Mouse (Mus musculus): ENCODE measurements at regions not wholly inside any gene's neighbourhood (a gene's known extent, or its start where the extent isn't known, plus 50 kb on each side); places are given as distances from the start of the nearest gene placed in this dataset.
A peak's percentile ranks its signal among the peaks of the same experiment; 100 is the strongest.

DNA sequence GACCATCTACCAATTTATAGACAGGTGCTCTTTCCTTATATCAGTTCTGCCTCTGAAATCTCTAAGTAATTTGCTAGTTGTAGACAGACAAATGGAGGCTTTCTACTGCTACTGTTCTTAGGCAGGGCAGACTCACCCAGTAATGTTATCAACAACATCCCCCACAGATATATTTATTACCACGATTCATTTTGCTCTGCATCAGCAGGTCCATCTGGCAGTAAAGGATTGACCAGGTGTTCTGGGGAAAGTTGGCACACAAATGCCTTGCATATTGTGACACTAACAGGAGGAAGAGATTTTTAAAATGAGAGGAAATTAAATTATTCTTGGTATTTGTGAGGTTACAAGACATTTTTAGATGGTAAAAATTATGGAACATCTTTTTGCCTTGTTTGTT is 627.3 kb upstream of the Tmprss15 start:
- DNase-seq (ENCODE audit: extremely low spot score, low read depth, low spot score), result no peak

DNA sequence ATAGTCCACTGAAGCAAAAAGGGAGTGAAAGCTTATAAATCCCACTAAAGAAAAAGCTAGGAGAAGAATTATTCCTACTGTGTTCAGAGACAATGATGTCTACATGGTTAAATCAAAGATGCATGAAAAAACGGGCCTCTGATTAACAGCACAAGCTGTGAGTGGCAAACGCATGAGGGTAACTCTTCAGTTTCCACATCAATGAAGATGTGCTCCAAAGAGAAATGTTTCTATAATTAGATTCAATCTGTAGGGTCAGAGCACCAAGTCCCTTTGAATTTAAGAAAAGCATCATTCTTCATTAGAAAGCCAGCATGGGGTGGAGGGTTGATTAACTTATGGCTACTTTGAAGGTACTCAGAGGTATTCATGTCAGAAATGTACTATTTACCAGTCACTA is 601.5 kb upstream of the Tmprss15 start:
- DNase-seq (ENCODE audit: extremely low spot score, low read depth, low spot score), result no peak

DNA sequence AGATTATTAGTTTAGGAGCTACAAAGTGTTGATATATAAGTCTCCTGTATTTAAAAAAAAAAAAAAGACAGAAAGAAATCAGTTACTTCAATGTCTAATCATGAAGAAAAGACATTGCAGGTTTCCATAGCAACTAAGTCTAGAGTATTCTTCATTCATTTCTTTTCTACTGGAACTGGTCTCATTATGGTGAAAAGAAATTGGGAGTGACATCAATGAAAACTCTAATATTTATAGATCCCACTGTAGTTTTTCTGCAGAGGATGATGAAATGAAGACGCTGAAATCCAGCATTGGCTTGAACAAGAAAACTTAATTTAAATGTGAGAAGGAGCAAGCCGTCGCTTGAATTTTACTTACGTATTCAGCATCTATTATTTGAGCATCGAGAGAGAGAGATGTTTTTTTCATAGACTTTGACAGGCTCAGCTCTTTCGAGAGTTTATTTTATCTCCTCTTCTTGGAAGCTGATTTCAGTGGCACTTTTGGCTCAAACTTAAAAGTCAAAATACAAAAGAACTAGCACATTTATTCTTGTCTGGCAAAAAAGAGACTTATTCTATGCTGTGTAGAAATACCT is 560.4 kb upstream of the Tmprss15 start:
- no peak for DNase-seq (ENCODE audit: extremely low spot score, low read depth, low spot score)

DNA sequence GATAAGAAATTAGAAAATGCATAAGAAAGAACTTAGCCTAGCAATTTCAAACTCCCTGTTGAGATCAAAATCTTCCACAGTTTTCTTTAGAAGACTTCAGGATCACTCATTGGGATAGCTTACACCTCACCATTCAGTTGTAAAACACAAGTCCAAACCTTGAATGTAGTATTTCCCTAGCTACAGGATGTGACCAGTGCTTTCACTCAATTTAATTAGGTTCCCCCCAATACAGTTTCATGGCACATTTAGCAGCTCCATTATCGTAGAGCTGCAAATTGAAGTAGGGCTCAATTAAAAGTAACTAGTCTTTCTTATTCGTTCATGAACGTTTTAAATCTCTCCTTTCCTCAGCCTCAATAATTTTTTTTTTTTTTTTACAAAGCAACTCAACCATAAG is 550.0 kb upstream of the Tmprss15 start:
- DNase-seq (ENCODE audit: extremely low spot score, low read depth, low spot score), result no peak

DNA sequence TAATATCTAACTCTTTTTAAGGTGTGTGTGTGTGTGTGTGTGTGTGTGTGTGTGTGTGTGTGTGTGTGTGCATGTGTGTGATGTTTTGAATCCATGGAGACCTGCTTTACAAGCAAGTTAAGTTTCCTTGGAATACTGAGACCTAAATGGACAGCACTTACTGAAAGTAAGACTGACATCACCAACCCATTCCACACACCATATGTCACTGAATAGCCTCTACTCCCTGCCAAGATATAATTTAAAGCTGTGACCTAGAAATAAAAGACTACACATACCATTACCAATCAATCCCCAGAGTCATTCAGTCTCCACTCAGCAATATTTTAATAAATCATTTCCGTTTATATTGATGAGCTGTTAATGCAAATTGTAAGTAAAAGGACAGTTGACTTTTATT is 536.2 kb upstream of the Tmprss15 start:
- DNase-seq (ENCODE audit: extremely low spot score, low read depth, low spot score), result no peak

DNA sequence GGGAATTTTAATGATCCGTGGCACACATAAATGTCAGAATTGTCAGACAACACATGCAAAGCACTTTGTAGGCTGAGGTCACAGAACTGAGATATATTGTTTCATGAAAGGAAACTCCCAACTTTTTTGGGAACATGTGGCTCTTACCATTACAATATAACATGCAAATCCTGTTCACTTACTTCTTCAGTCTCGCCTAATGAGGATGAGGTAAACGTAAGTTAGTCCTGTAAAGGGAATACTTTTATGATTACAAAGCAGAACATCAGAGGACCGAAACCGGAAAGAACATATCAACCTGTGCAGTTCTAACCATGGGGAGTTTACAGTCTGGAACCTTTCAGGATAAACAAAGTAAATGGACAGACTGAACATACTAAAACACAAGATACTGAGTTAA is 520.1 kb upstream of the Tmprss15 start:
- peak; percentile 1 for DNase-seq (ENCODE audit: extremely low spot score, low read depth, low spot score)

DNA sequence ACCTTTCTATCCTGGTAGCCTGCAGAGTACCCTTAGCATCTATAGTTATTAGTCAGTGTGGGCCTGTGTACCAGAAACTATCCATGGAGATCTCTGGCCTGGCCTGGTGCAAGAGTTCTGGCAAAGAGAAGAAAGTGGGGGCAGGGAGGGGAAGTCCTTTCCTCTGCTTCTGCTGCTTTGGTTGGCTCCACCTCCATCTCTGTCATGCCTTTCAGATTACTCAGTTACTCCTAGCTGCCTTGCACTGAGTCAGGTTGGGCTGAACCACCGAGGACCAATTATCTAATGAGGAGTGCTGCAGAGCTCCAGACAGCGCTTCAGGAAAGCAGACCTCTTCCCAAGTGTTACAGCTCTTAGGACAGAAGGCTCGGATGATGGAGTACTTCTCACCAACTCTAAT is 500.0 kb upstream of the Tmprss15 start:
- no peak for DNase-seq (ENCODE audit: extremely low spot score, low read depth, low spot score)

DNA sequence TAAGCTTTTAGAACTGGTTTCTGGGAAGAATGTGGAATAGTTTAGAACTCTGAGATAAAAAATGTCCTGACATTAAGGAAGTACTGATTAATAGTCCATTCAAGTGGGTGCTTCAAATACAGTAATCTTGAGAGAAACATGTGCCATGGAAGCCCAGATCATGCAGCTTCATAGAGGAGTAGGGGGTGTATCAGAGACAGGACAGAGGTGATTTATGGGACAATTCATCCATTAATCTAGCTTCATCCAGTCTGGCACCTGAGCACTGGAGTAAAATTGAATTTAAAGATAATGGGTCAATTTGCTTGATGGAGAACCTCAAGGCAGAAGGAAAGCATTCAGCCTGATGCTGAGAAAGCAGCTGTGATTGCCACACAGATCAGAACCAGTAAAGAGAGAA is 494.8 kb upstream of the Tmprss15 start:
- no peak for DNase-seq (ENCODE audit: extremely low spot score, low read depth, low spot score)

DNA sequence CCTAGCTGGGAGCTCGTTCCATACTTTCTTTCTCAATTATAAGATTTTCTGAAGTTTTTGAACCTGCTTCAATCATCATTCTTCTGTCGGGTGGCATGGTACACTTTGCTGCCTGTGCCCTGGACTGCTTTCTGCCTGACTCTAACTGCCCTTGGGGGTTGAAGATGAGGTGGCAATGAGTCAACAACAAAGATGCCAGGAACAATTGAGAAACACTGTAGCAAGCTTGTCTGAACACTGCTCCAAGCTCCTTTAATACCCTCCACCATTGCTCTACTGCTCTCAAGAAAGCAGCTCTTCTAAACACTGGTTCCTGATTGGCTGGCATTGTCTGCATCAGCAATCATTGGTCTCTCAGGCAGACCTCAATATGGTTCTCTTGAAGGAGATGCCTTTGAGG is 480.0 kb upstream of the Tmprss15 start:
- DNase-seq (ENCODE audit: extremely low spot score, low read depth, low spot score), result no peak

DNA sequence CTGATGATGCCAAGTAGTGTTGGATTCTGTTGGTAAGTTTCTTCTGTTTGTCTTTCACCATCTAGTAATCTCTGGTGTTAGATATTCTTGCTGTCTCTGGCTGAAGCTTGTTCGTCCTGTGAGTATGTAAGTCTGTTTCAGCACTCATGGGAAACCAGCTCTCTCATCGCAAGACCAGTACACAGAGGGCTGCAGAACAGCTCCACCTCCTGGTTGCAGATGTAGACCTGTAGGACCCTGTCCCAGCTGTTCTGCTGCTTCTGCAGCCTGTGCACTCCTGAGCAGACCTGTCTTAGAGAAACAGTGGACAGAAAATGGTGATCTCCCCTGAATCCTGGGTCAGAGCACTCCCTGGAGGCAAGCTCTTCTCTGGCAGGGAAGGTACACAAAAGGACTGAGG is 443.5 kb upstream of the Tmprss15 start:
- no peak for DNase-seq (ENCODE audit: extremely low spot score, low read depth, low spot score)

DNA sequence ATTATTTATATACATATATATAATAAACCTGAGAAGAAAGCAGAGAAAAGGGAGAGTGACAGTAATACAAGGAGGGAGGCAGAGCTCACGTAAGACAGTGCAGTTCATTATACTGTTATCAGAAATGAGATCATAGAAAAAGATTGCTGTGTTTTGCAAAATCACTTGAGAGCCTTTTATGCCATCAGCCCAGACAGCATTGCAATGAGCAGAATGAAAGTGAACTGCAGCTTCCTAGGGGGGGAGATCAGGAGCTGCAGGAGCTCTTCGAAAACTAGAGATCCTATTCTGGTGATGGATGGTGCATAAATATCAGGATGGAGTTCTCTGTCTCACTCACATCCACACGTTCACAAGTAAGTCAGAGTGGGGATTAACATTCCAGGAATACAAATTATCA is 401.6 kb upstream of the Tmprss15 start:
- no peak for DNase-seq (ENCODE audit: extremely low spot score, low read depth, low spot score)

DNA sequence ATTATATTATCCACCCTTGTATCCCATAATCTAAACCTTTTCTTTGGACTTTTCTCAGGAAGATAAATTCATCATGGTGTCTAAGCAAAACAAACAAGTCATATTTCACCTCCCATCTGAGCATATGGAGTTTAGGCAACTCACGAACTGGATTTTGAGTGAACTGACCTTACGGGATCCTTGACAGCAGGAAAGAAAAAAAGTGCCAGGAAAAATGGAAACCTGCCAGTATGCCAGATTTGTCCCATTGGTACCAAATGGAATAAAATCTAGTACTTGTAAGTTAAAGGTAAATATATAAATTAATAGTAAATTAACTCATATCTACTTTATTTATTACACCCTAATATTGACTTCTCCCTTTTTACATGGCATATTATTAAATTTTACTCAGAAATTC is 360.0 kb upstream of the Tmprss15 start:
- no peak for DNase-seq (ENCODE audit: extremely low spot score, low read depth, low spot score)

DNA sequence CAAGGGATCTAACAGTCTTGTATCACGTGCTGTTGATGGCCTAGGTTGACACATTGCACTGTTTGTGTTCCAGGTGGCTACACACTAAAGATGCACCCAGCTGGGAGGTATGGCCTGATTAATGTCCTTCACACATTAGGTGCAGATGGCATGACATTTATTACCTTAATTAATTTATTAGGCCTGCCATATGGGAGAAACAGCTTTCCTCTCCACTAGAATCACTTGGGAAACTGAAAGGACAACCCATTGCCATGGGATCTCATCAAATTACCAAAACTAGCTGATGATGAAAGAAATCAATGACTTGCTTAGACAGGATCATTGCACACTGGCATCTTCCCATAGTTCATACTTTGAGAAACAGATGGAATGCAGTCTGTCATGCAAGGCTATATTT is 358.8 kb upstream of the Tmprss15 start:
- no peak for DNase-seq (ENCODE audit: extremely low spot score, low read depth, low spot score)

DNA sequence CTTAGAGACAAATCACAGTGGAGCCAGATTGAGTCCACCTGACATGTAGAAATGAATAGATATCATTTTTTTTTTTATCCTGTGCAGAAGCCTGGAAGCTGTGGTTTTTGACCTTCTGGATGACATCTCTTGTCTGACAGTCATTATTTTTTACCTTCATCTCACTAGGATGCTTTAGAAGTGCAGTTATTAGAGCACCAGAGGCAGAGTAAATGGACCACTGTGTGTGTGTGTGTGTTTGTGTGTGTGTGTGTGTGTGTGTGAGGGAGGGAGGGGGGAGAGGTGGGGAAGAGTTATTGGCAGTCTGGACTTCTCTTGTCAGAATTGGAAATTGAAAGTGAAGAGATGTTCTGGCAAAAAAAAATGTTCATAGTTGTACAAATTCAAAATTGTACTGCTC is 316.5 kb upstream of the Tmprss15 start:
- no peak for DNase-seq (ENCODE audit: extremely low spot score, low read depth, low spot score)

DNA sequence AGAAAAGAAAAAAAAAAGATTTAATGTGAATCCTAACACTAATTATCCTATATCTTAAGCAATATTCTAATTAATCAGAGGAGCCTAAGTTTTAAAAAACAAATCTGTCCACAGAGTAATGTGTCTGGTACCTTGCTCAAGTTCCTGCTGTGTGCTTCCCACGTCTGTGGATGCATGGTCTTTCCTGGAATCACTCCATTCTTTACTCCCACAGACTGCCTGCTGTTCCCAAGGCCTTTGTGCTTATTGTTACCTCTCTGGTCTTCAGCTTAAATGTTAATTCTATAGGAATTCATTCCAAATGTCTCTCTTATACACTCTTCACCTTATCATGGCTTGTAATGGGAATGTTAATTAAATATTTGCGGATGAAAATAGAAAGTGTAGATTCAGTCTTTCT is 315.3 kb upstream of the Tmprss15 start:
- DNase-seq (ENCODE audit: extremely low spot score, low read depth, low spot score), result no peak

DNA sequence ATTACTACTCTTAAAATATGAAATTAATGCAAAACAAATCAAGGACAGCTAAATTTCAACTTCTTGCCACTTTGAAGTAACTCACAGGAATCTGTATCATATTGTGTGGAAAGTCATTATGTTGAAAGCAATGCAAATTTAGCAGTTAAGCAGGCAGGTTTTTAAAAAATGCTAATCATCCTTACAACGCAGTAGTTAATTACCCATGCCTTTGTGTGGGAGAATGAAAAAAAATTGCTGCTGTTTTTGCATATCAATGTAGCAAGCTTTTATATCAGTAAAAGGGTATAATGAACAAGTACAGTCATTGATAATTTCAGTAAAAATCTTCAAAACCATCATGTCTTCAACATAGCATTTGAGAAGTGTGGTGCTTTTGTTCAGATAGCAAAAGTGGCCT is 313.2 kb upstream of the Tmprss15 start:
- no peak for DNase-seq (ENCODE audit: extremely low spot score, low read depth, low spot score)

DNA sequence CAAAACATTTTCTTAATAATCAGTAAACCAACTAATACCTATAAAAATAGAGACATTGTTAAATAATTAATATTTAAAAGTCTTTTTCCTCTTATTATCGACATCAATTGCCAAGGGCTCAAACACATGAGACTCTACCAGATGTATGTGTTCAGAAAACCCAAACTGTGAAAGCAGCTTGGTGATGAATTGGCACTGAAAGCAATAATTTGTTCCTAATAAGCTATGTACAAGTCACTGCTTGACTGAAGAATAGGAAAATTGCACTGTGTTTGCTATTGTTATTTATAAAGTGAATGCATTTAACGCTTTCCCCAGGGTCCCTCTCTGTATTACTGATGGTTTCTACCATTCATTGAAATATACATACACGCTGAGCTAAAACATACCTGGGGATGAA is 309.2 kb upstream of the Tmprss15 start:
- no peak for DNase-seq (ENCODE audit: extremely low spot score, low read depth, low spot score)

DNA sequence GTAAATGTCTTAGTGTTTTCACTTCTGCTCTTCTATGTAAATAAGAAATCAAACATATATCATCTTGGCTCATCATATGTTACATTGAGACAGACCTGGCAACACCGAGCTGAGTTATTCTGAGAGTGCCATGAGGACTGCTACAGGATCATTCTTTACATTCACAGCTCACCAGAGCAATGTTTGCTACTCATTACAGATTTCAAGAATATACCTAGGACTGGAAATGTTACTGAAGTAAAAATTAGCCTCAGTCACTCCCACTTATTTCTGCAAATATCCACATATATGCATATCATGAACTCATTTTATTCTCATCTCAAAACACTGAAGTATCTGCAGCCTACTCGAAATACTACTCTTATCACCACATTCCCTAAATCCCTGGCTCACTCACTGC is 307.6 kb upstream of the Tmprss15 start:
- DNase-seq (ENCODE audit: extremely low spot score, low read depth, low spot score), result no peak

DNA sequence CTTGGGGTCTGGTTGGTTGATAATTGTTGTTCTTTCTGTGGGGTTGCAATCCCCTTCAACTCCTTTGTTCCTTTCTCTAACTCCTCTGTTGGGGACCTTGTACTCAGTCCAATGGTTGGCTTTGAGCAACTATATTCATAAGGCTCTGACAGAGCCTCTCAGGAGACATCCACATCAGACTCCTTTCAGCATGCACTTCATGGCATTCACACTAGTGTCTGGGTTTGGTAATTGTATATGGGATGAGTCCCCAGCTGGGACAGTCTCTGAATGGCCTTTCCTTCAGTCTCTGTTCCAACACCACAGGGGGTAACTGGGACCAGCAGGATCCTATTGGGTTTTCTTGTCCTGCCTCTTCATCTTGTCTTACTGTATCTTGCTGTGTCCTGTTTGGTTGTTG is 303.5 kb upstream of the Tmprss15 start:
- DNase-seq (ENCODE audit: extremely low spot score, low read depth, low spot score), result no peak

DNA sequence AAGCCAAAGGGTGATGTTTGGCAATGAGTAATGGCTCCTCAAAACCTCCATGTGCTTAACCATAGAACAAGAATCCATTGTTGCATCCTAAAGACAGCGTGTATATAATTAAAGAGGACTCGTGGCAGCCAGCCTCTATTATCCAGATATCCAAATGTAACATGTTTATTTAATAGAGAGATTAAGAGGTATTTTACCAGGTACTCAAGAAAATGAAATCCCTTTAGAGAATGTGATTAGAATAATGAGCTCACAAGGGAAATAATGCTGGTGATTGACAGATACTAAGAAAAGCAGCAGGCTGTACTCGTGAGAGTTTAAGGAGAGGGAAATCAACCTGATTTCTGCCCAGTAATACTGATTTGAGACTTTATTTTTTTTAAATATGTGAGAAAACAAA is 295.5 kb upstream of the Tmprss15 start:
- DNase-seq (ENCODE audit: extremely low spot score, low read depth, low spot score), result no peak

DNA sequence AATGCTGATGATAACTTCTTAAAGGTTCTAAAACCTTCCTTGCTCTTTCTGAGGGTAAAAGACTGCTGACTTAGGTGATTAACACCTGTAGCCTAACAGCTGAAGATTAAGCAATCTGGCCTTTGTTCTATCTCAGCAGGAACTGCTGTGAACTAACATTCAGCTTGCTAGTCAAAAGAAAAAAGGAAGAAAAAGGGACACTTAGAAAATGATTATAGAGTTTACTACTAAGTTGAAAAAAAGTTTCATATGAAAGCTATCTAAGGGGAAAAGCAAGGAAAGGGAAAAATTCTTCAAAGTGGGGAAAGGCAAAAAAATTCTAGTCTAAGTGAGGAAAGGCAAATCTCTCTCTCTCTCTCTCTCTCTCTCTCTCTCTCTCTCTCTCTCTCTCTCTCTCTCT is 259.2 kb upstream of the Tmprss15 start:
- DNase-seq (ENCODE audit: extremely low spot score, low read depth, low spot score), result no peak

DNA sequence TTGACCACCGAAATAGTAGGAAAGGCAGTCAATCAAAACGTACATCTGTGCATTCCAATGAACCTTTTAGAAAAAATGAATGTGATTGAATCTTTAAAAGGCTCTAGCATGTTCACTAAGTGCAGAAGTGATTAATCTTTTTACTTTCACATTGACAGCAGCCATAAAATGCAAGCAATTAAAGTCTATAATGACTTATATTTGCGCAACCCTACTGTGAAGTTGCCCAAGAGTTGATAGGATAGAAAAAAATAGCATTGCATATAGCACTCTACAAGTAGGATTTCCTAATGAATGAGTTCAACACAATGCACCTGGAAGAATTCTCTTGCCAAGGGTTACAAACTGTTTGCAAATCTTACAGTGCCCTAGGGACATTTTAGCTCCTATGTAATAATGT is 251.6 kb upstream of the Tmprss15 start:
- DNase-seq (ENCODE audit: extremely low spot score, low read depth, low spot score), result peak; percentile 66

DNA sequence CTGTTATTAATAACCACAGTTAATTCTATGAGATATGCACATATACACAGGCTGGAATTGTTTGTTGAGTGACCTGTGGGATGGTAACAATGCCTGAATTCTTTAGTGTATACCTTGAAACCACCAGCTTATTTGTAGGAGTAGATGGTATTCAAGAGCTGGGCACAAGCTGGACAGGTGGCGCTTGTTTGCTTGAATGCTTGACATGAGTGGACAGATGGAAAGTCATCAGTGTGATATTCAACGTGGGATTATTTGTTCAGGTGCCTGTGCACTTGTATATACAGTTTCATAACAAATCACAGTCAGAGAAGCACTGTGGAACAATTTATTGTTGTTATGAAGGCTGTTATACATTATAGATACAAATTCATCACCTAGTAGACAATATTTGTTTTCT is 245.5 kb upstream of the Tmprss15 start:
- no peak for DNase-seq (ENCODE audit: extremely low spot score, low read depth, low spot score)

DNA sequence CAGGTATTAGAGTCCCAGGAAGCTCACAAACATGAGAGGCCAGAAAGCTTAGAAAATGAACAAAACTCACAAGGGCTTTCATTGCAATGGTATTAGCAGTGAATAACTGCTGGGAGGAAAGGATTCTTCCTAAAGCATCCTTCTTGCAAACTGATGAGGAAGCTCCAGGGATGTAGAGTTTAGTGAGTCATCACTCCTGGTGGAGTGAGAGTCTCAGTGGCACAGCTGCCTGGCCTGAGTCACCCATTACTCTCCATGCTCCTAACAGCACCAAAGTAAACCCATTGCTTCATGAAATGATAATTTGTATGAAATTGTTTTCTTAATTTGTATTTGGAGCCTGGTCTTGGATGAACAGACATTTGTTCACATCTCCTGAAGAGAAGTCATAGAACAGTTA is 245.1 kb upstream of the Tmprss15 start:
- DNase-seq (ENCODE audit: extremely low spot score, low read depth, low spot score), result no peak

Data from hindlimb bud, embryonic 11.5 days (tissue).